Mouse (Mus musculus): ENCODE data around the gene Mcrs1. TPM values are rescaled to one million over a fixed set of nuclear protein-coding genes. Genes with fewer than 3 reads are reported as not detected.

Mcrs1 gene
- 223 and 225 TPM in 2 replicates for total RNA-seq (2014; rRNA removed)
- 207 and 222 TPM in 2 replicates for polyA plus RNA-seq (2015; fragmentation: Nextera tagmentation; extraction: Ambion mirVana)

- Histone ChIP-seq H3K27me3 (ENCODE audit: insufficient read depth, low read length) (no peaks in the 10 kb centered on the region), H3K4me3 (ENCODE audit: low read depth, low read length) (peak within 1 kb of the TSS; percentile 41), H3K36me3 (ENCODE audit: insufficient read depth, low read length) (peaks cover 14% of the 10 kb centered on the region), H3K9me3 (ENCODE audit: low read length) (no peaks in the 10 kb centered on the region), H3K9ac (replicated peaks; ENCODE audit: low read length, poor library complexity, severe bottlenecking) (peak within 1 kb of the TSS; percentile 58), H3K4me1 (ENCODE audit: insufficient read depth, low read length) (0 out of 2 replicates have a peak, but pooled peaks cover 3% of the 10 kb centered on the region), H3K27ac (ENCODE audit: low read depth, low read length) (peak within 1 kb of the TSS; percentile 84), H3K4me2 (ENCODE audit: low read depth, low read length, poor library complexity, severe bottlenecking) (peak within 1 kb of the TSS; percentile 77)
- ATAC-seq (ENCODE audit: low FRiP score) = peak; percentile 94
- no peak; the same call in 1 of the 2 replicates for TF ChIP-seq CTCF (IDR thresholded peaks at IDR 0.05)
- WGBS = under 1% methylated on average over 52 of the region's 52 CpGs
- peak; percentile 100 for DNase-seq (ENCODE audit: low spot score)
Measured at GRCm38 (mm10) chr15:99251626-99252380, at the start of gene Mcrs1. Mcrs1 (minus strand) TSS chr15:99251961.

DNA sequence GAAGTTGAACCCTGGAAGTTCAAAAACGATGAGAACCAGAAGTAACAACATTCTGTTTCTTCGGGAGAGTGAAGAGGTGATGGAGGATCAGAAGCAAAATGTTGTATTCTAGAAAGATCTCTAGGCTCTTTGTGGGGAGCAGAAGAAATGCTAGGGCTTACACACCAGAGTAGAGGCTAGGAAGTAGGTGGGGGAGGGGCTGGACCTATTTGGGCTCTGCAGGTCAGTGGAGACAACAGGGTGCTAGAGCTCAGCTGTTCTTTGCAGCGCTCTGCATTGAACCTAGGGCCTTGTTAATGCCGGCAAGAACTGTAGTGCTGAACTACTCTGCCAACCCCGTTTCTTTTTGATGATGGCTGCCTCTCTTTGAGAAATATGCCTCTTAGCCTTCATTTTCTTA, 44.5 kb upstream of the Mcrs1 start:
- ATAC-seq (ENCODE audit: low FRiP score) (no peak), DNase-seq (ENCODE audit: low spot score) (no peak)
- no peaks in the 10 kb centered on the region for H3K9me3 ChIP-seq (ENCODE audit: low read length)
- no peak for TF ChIP-seq CTCF (IDR thresholded peaks at IDR 0.05)
- H3K27ac ChIP-seq (ENCODE audit: low read depth, low read length) = no peak overlapping the region
- WGBS = 39% methylated on average over 5 of the region's 5 CpGs
- peak overlapping the region; percentile 58 for H3K4me2 ChIP-seq (ENCODE audit: low read depth, low read length, poor library complexity, severe bottlenecking)
- H3K27me3 ChIP-seq (ENCODE audit: insufficient read depth, low read length) = no peaks in the 10 kb centered on the region
- no peaks in the 10 kb centered on the region; the same call in 1 of the 2 replicates for H3K36me3 ChIP-seq (ENCODE audit: insufficient read depth, low read length)
- H3K4me3 ChIP-seq (ENCODE audit: low read depth, low read length) = peak overlapping the region; percentile 53
- peak overlapping the region; percentile 75; the same call in 1 of the 2 replicates for H3K9ac ChIP-seq (replicated peaks; ENCODE audit: low read length, poor library complexity, severe bottlenecking)
- peaks cover 6% of the 10 kb centered on the region; the same call in 1 of the 2 replicates for H3K4me1 ChIP-seq (ENCODE audit: insufficient read depth, low read length)

DNA sequence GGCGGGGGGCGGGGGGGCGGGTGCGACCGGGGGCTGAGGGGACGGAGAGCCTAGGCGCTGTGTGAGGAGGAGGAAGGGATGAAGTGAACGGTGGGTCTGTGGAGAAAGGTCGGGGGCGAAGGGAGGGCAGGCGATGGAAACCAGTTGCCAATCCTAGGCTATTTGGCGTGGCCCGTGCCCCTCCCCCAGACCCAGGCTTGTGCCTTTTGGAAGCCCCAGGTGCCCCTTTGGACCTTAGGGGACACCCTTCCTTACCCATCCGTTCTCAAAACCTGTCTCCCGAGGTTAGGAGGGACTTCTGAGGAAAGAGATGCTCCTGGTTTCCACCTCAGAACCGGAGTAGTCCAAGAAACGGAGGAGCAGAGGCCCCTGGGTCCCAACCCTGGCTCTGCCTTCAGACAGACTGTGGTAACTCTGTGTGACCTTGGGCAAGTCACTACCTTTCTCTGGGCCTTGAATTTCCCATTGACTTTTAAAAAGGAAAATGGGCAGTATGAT, 43.8 kb upstream of the Mcrs1 start, which contains the start of gene Fam186b:
Gene Fam186b, minus strand, starts transcription at position 405 of the 498 bp plus-strand sequence.
- H3K4me1 ChIP-seq (ENCODE audit: insufficient read depth, low read length) = peaks cover 6% of the 10 kb centered on the region; the same call in 1 of the 2 replicates
- peak within 1 kb of the TSS; percentile 75 for H3K9ac ChIP-seq (replicated peaks; ENCODE audit: low read length, poor library complexity, severe bottlenecking)
- peak within 1 kb of the TSS; percentile 53 for H3K4me3 ChIP-seq (ENCODE audit: low read depth, low read length)
- no peaks in the 10 kb centered on the region for H3K9me3 ChIP-seq (ENCODE audit: low read length)
- no peaks in the 10 kb centered on the region; the same call in 1 of the 2 replicates for H3K36me3 ChIP-seq (ENCODE audit: insufficient read depth, low read length)
- H3K4me2 ChIP-seq (ENCODE audit: low read depth, low read length, poor library complexity, severe bottlenecking) = peak within 1 kb of the TSS; percentile 58
- no peaks in the 10 kb centered on the region for H3K27me3 ChIP-seq (ENCODE audit: insufficient read depth, low read length)
- DNase-seq (ENCODE audit: low spot score) (no peak), ATAC-seq (ENCODE audit: low FRiP score) (peak; percentile 54)
- TF ChIP-seq CTCF (IDR thresholded peaks at IDR 0.05) = no peak
- WGBS = 0% methylated on average over 15 of the region's 17 CpGs
- peak within 1 kb of the TSS; percentile 76 for H3K27ac ChIP-seq (ENCODE audit: low read depth, low read length)

- Histone ChIP-seq H3K36me3 (ENCODE audit: insufficient read depth, low read length) (no peaks in the 10 kb centered on the region; the same call in 1 of the 2 replicates), H3K27ac (ENCODE audit: low read depth, low read length) (peak within 1 kb of the TSS; percentile 76), H3K9ac (replicated peaks; ENCODE audit: low read length, poor library complexity, severe bottlenecking) (peak within 1 kb of the TSS; percentile 75), H3K4me1 (ENCODE audit: insufficient read depth, low read length) (peaks cover 6% of the 10 kb centered on the region; the same call in 1 of the 2 replicates), H3K9me3 (ENCODE audit: low read length) (no peaks in the 10 kb centered on the region), H3K27me3 (ENCODE audit: insufficient read depth, low read length) (no peaks in the 10 kb centered on the region), H3K4me3 (ENCODE audit: low read depth, low read length) (peak within 1 kb of the TSS; percentile 53), H3K4me2 (ENCODE audit: low read depth, low read length, poor library complexity, severe bottlenecking) (peak within 1 kb of the TSS; percentile 58)
- peak; percentile 59 for TF ChIP-seq CTCF (IDR thresholded peaks at IDR 0.05)
- under 1% methylated on average over 35 of the region's 64 CpGs for WGBS
- ATAC-seq (ENCODE audit: low FRiP score) = peak; percentile 95
- DNase-seq (ENCODE audit: low spot score) = peak; percentile 94
Measured at GRCm38 (mm10) chr15:99294813-99295374, 43.1 kb upstream of the Mcrs1 start, which contains the start of gene Prpf40b. Prpf40b (plus strand) TSS chr15:99295087.

- H3K27me3 ChIP-seq (ENCODE audit: insufficient read depth, low read length) = no peaks in the 10 kb centered on the region
- ATAC-seq (ENCODE audit: low FRiP score) = no peak
- peak overlapping the region; percentile 58 for H3K4me2 ChIP-seq (ENCODE audit: low read depth, low read length, poor library complexity, severe bottlenecking)
- H3K27ac ChIP-seq (ENCODE audit: low read depth, low read length) = peak overlapping the region; percentile 76; the same call in 1 of the 2 replicates
- no peak for DNase-seq (ENCODE audit: low spot score)
- H3K9me3 ChIP-seq (ENCODE audit: low read length) = no peaks in the 10 kb centered on the region
- no peaks in the 10 kb centered on the region; the same call in 1 of the 2 replicates for H3K36me3 ChIP-seq (ENCODE audit: insufficient read depth, low read length)
- peak overlapping the region; percentile 75; the same call in 1 of the 2 replicates for H3K9ac ChIP-seq (replicated peaks; ENCODE audit: low read length, poor library complexity, severe bottlenecking)
- H3K4me1 ChIP-seq (ENCODE audit: insufficient read depth, low read length) = peaks cover 6% of the 10 kb centered on the region; the same call in 1 of the 2 replicates
- H3K4me3 ChIP-seq (ENCODE audit: low read depth, low read length) = peak overlapping the region; percentile 53
- TF ChIP-seq CTCF (IDR thresholded peaks at IDR 0.05) = no peak
- 20% methylated on average over 16 of the region's 16 CpGs for WGBS
Measured at GRCm38 (mm10) chr15:99294287-99294686, 42.5 kb upstream of the Mcrs1 start.

Data from midbrain, postnatal 0 days (tissue).